Comparison of ENCODE assay signal across 11 mouse cellular contexts in the genomic region with DNA sequence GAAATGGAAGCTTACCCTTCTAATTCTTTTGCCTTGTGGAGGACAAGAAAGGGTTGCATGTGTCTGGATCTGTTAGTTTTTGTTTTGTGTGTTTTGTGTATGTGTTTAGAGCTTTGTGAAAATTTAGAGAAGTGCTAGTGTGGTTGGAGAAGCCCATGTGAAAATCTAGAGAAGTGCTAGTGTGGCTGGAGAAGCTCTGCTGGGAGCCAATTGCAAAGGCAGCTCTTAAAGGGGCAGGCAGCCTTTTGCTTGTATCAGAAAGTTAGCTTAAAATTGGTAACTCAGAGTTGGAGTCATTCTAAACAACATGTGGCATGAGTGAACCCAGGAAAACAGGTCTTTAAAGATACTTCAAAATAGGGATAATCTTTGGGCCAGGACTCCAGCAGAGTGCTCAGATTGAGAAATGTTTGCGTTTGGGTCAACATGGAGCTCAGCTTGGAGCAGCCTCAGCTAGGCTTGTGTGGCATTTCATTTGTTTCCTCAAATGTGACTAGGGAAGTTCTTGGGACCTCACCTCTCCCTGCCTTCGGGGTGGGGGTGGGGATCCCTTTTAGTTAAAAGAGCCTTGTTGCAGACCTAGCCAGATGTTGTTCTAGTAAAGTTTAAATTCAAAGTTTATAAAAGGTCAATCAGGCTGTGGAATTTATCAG. TPM values are rescaled to one million over a fixed set of nuclear protein-coding genes. Genes with fewer than 3 reads are reported as not detected.
"Had no signal": no experiment of that assay in that cellular context is flagged by ENCODE, and none has a peak within 500 bp of the region (broad histone marks: within the 10 kb centered on the region; RNA-seq: fewer than 3 reads in every experiment).

No protein-coding gene starts in this region.

RNA-seq across cellular contexts. Expression of a gene that starts 22.1 kb away (rescaled TPM):
- total RNA-seq: layer of hippocampus, adult 18-20 months; layer of hippocampus, postnatal 36 days; left cerebral cortex, postnatal 25 days had no signal
- polyA plus RNA-seq: kidney, embryonic 16.5 days; limb, embryonic 15.5 days; midbrain, embryonic 11.5 days; midbrain, embryonic 15.5 days; neural tube, embryonic 11.5 days; neural tube, embryonic 15.5 days; stomach, embryonic 14.5 days; urinary bladder, adult 2 months had no signal
